Mouse (Mus musculus) right cerebral cortex, adult 2 months (tissue): ENCODE data around the gene Tgfa.

Source experiments
- DNase-seq, 2 experiments: peaks; one replicate each; pipeline ENCODE4 v3.0.0; 2021 to 2022; ENCODE audit warnings: low spot score in 2 of 2

The Tgfa gene

GRCm38 (mm10) chr6:86281573-86282210 lies 86.7 kb downstream of the Tgfa start:
- peak in 1 of 2 experiments; percentile 36 for DNase-seq

- no peak for DNase-seq
Measured at GRCm38 (mm10) chr6:86293301-86293700, 98.3 kb downstream of the Tgfa start.

- no peak for DNase-seq
Measured at GRCm38 (mm10) chr6:86295451-86295850, 100.4 kb downstream of the Tgfa start.

GRCm38 (mm10) chr6:86296126-86296525 lies 101.1 kb downstream of the Tgfa start:
- no peak for DNase-seq

GRCm38 (mm10) chr6:86296938-86297337 lies 101.9 kb downstream of the Tgfa start:
- no peak for DNase-seq

GRCm38 (mm10) chr6:86298961-86299360 lies 103.9 kb downstream of the Tgfa start:
- no peak for DNase-seq

- no peak for DNase-seq
Measured at GRCm38 (mm10) chr6:86299381-86299780, 104.4 kb downstream of the Tgfa start.

- no peak for DNase-seq
Measured at GRCm38 (mm10) chr6:86305680-86306079, 110.7 kb downstream of the Tgfa start.

- DNase-seq, result no peak
Measured at GRCm38 (mm10) chr6:86314011-86314410, 119.0 kb downstream of the Tgfa start.

GRCm38 (mm10) chr6:86317066-86317465 lies 122.0 kb downstream of the Tgfa start:
- DNase-seq, result no peak

- peak; percentile 38 to 56 for DNase-seq
Measured at GRCm38 (mm10) chr6:86318855-86319254, 123.8 kb downstream of the Tgfa start.

GRCm38 (mm10) chr6:86322031-86322563 lies 127.1 kb downstream of the Tgfa start:
- no peak for DNase-seq

- DNase-seq, result no peak
Measured at GRCm38 (mm10) chr6:86322991-86323390, 128.0 kb downstream of the Tgfa start.

- DNase-seq, result no peak
Measured at GRCm38 (mm10) chr6:86324400-86324799, 129.4 kb downstream of the Tgfa start.
